Mouse (Mus musculus): ENCODE results near the gene Ppil4.

DNA sequence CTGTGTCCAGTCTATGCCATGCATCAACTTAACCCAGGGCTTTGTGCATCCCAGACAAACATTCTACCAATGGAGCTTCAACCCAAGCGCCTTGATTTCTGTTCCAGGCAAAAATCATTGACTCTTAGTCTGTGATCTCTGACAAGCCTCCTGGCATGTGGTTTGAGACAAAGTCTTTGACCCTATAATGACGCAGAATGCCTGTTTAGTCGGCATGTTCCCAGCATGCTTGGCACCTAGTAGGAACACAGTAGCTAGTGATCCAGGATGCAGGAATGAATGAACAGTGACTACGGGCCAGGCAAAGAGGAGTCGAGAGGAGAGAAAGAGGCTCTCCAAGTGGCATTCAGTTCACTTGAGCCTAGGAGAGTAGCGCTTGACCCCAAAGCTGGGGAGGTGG, 70.7 kb downstream of the Ppil4 start:
- TF ChIP-seq CTCF (IDR thresholded peaks at IDR 0.05; ENCODE audit: low read depth) (no peak), EP300 (IDR thresholded peaks at IDR 0.05; ENCODE audit: low read depth) (no peak)

Data from heart, postnatal 0 days (tissue).